In the genomic region with DNA sequence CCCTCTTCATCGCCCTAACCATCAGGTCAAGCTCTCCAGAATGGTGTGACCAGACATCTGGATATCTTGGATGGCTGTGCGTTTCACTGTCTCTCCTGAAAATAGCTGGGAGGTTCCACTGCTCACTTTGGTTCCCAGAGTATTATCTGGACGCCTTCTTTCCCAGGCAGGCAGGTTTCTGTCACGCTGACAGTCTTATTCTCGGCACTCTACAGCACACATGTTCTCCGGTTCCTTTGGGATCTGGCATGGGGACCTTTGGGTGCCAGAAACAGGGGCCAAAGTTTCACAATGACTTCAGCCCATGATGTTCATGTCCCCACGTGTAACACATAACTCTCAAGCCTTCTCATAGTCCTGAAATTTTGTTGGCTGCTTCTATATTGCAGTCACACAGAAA, we compare ENCODE assay signal across 21 mouse cellular contexts.
DNase-seq lines count a peak whose midpoint lies in the region; ATAC-seq and TF ChIP-seq lines count a peak whose summit lies in the region.
"Had no signal": no experiment of that assay in that cellular context is flagged by ENCODE, and none has a peak within 500 bp of the region (broad histone marks: within the 10 kb centered on the region; RNA-seq: fewer than 3 reads in every experiment).

No protein-coding gene starts in this region.

- no peak overlapping the region for H3K4me3 ChIP-seq in heart, postnatal 0 days (ENCODE audit: low read depth, low read length)
- H3K4me3 ChIP-seq: forebrain, embryonic 10.5 days; layer of hippocampus, adult 2 months; limb, embryonic 13.5 days; midbrain, embryonic 13.5 days; myocyte; neural tube, embryonic 15.5 days had no signal

- peaks cover 7% of the 10 kb centered on the region for H3K4me1 ChIP-seq in heart, postnatal 0 days (ENCODE audit: control insufficient read depth, insufficient read depth)
- H3K4me1 ChIP-seq: forebrain, embryonic 10.5 days; midbrain, embryonic 13.5 days; neural tube, embryonic 15.5 days had no signal

- TF ChIP-seq CTCF in heart, postnatal 0 days (IDR thresholded peaks at IDR 0.05; ENCODE audit: low read depth) = no peak

- H3K9me3 ChIP-seq in heart, postnatal 0 days (replicated peaks; ENCODE audit: control insufficient read depth, low read length) = no peaks in the 10 kb centered on the region
- H3K9me3 ChIP-seq: forebrain, embryonic 10.5 days; limb, embryonic 13.5 days; midbrain, embryonic 13.5 days; neural tube, embryonic 15.5 days had no signal

- intact Hi-C loops in left cerebral cortex, postnatal 10 days (cut with DNase I) = no loop called here

- H3K9ac ChIP-seq in heart, postnatal 0 days (replicated peaks; ENCODE audit: low read depth, low read length) = no peak overlapping the region
- H3K9ac ChIP-seq: limb, embryonic 13.5 days; liver, embryonic 14.5 days; midbrain, embryonic 13.5 days; neural tube, embryonic 15.5 days had no signal

- peak overlapping the region; percentile 71 for H3K27ac ChIP-seq in heart, postnatal 0 days (ENCODE audit: low read depth)
- H3K27ac ChIP-seq: forebrain, embryonic 10.5 days; layer of hippocampus, adult 2 months; limb, embryonic 13.5 days; liver, embryonic 14.5 days; midbrain, embryonic 13.5 days; neural tube, embryonic 15.5 days had no signal

- no peak overlapping the region for H3K4me2 ChIP-seq in heart, postnatal 0 days (ENCODE audit: low read depth, low read length)
- H3K4me2 ChIP-seq: limb, embryonic 13.5 days; midbrain, embryonic 13.5 days; neural tube, embryonic 15.5 days had no signal

- ATAC-seq in heart, postnatal 0 days (ENCODE audit: insufficient read depth, low read depth) = peak; percentile 47
- ATAC-seq: hindbrain, embryonic 16.5 days; midbrain, embryonic 13.5 days had no signal

- DNase-seq in gastrocnemius, adult 8-10 months (ENCODE audit: low spot score in 2 of 2) = peak; percentile 38 to 46
- DNase-seq in gastrocnemius, postnatal 10 days = no peak
- DNase-seq in heart, adult 8-10 months (ENCODE audit: low spot score) = peak; percentile 75
- peak; percentile 30 for DNase-seq in heart, postnatal 0 days (ENCODE audit: low spot score)
- DNase-seq in lung, postnatal 36 days = peak; percentile 46
- DNase-seq in left cerebral cortex, postnatal 10 days (ENCODE audit: extremely low spot score in 1 of 2, low spot score in 2 of 2) = no peak
- DNase-seq in right cerebral cortex, adult 2 months (ENCODE audit: low spot score in 2 of 2) = no peak
- DNase-seq: adrenal gland, postnatal 25 days; cerebellum, adult 2 months; kidney, adult 11 months; kidney, postnatal 10 days; right cerebral cortex, postnatal 4 days; thymus, postnatal 25 days had no signal

- no peaks in the 10 kb centered on the region for H3K27me3 ChIP-seq in heart, postnatal 0 days (ENCODE audit: control insufficient read depth, insufficient read depth, low read length)
- H3K27me3 ChIP-seq: midbrain, embryonic 13.5 days; neural tube, embryonic 15.5 days had no signal

- no peaks in the 10 kb centered on the region for H3K36me3 ChIP-seq in heart, postnatal 0 days (replicated peaks; ENCODE audit: control insufficient read depth, insufficient read depth, low read length)
- H3K36me3 ChIP-seq: forebrain, embryonic 10.5 days; limb, embryonic 13.5 days; midbrain, embryonic 13.5 days; neural tube, embryonic 15.5 days had no signal

- TF ChIP-seq EP300 in heart, postnatal 0 days (IDR thresholded peaks at IDR 0.05; ENCODE audit: low read depth) = no peak

- WGBS in heart, postnatal 0 days = 25% methylated on average over 7 of the region's 7 CpGs

Comparison
In these comparisons a context has a peak if more than half of its experiments do, and no peak if none do; other contexts are left out.
1. DNase-seq: peak in gastrocnemius, adult 8-10 months (2 of 2), heart, adult 8-10 months (single experiment), heart, postnatal 0 days (single experiment) and lung, postnatal 36 days (single experiment); none in gastrocnemius, postnatal 10 days (single experiment), left cerebral cortex, postnatal 10 days (0 of 2) and right cerebral cortex, adult 2 months (0 of 2).